Mouse (Mus musculus): Measurements from ENCODE around the gene Poll.
A peak's percentile ranks its signal among the peaks of the same experiment; 100 is the strongest.

The Poll gene

DNA sequence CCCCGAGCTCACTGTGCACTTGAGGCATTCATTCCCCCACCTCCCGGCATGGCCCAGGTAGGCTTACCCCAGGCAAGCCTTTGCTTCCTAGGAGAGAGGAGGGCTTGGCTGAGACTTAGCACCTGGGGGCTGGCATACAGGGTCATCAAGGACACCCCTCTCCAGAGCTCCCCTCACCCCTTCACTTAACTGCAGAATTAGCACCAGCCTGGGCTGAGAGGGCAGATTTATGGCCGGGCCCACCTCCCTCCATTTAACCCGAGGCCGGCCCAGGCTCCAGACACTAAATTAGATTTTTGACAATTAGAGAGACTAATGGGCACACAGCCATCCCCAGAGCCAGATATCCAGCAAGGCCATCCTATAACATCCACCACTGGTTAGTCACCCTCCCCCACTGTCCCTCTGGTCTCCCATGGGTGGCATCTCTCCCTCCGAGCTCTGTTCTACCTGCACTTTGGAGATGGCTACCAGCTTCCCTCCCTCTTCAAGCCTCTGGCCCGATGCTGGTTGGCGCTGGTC, 25.1 kb downstream of the Poll start:
- DNase-seq: no peak

DNA sequence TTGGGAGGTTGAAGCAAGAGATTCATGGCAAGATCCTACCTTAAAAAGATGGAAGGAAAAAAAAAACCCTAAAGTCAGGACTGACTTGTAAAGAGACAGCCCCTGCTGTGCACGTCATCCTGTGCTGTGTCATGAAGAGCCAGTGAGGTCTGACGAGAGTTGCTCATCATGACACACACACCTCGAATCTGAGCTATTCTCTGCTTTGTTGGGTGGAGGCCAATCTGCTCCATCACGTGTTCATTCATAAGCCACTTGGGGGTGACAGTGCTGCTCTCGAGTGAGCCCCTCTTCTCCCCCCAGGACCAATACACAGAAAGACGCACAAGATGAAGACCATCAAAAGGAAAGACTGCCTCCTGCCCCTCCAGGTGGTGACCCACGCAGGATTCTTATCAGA, 26.7 kb downstream of the Poll start:
- no peak for DNase-seq

DNA sequence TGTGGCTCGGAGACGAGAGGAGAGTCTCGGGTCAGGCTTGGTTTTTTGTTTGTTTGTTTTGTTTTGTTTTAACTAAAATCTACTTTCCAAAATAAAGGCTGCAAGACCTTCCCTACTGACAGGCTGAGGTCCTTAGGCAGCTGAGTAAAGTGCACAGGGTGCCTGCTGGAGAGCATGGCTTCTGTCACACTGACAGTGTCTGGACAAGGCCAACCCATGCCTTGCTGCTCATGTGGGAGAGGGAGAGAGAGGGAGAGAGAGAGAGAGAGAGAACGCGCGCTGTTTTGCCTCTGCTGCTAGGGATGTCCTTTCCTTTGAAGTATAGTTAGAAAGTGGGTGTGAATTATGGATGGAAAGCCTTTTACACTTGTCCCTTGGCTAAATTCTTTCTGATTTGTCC, 28.8 kb downstream of the Poll start:
- no peak for DNase-seq

DNA sequence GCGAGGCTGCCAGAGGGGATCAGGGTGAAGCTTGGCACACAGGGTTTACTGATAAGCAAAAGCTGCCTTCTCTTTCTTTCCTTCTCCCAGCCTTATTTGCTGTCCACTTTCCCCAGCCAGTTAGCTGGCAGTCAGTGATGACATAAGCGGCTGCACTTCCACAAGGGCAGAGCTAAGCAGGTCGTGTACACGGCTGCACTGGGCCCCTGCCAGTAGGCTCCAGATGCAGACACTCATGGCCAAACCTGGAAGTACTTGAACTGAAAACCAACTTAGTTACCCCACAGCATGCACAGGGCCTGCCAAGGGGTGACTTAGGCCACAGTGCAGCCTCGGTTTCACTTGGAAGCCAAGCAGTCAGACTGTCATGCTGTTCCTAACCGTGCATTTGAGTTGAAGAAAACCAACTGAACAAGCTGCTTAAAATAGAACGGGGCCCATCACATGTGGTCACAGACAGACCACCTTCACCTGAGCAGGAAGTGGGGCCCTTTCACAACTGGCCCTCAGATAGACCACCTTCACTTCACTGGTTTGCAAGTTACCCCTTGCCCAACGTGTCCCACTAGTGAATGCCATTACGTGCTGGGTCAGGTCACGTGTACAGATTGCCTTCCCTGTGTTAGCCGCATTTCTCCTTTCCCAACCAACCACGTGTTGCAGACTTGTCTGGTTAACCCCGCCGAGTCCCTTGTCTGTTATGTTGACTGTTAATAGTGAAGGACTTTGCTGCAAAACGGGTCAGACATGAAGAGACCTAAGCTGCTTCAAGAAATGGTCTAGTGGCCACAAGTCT, 29.9 kb downstream of the Poll start:
- no peak for DNase-seq

DNA sequence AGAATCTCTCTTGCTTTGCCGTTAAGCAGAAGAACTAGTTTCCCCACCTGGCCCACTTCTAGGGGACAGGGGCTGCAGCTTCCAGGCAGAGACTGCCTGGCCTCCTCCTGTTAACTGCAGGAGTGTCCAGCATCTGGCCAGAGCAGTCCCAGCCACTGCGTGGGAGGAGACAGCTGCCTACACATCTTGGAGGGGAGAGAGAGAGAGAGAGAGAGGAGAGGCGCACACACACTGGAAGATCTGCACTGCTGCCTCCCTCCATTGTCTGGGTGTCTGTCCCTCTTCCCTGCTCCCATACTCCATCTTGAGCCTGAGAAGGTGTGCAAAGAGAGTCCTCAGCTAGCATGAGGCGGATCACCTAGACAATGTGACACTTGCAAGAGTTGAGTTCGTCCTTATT, 31.0 kb downstream of the Poll start:
- no peak for DNase-seq

DNA sequence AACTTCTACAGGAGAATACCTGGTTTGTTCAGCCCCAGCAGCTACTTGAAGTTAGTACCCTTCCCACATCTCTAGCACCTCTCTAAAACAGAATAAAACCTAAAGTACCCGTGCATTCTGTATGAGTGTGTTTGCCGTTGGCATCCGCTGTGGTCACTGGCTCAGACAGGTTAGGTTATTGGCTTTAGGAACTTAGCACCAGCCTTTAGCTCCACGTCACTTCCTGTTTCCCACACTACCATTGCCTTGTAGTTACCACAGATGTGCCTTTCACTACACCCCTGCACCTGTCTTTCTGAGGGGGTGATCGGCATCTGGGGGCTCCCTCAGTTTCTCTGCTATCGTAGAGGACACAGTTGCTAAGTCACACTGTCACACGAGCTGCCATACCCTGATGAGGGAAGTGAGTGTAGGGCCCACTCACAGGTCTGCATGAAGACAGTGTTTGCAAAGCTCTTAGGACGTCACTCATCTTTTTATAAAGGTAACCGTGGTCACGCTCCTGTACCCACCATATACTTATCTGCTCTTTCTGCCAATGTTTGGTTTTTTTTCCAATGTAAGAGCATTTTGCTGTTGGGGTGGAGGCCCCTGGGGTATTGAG, 32.3 kb downstream of the Poll start:
- DNase-seq: peak; percentile 66

DNA sequence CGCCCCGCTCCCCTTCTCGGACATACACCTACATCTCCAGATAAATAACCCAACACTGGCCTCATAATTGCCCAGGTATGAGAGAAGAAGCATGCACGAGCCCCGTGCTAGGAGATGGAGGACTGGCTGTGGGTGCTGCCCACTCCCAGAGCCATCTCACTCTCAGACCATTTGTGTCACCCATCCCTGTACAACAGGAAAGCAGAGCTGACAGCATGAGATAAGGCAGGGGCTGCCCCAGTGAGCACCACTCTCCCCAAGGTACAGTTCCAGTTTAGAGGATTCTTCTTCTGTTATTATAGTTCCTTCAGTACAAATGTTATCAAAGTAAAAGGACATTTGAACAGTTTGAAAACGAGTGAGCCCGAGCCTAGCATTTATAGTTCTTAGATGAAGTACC, 32.9 kb downstream of the Poll start:
- DNase-seq: no peak

DNA sequence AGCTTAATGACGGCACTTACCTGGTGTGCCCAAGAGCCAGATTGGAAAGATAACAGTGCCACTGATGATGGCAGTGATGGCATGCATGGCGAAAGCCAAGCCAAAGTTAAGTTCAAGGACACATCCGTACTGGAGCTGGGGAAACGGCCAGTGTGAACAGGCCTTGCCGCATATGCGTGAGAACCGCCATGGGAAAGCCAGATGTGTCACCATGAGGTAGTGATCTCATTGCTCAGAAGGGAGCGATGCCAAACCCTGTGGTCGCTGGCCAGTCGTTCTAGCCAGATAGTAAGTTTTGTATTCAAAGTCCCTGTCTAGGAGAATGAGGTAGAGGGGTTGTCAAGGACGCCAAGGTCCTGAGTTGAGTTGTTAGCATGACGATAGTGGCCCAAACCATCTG, 44.1 kb downstream of the Poll start:
- DNase-seq: no peak

DNA sequence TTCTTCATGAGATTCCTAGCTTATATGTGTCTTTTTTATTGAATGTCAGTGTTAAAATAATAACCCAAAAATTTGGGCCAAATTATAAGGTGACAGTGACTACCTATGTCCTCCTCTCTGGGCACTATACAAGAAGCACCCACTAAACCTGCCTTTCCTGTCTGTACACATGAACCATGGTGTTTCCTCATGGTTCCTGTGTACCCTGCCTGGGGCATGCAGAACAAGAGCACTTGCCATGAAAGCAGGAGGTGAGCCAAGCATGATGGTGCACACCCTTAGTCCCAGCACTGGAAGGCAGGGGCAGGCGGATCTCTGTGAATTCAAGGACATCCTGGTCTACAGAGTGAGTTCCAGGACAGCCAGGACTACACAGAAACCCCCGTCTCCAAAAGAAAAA, 45.0 kb downstream of the Poll start:
- DNase-seq: no peak

DNA sequence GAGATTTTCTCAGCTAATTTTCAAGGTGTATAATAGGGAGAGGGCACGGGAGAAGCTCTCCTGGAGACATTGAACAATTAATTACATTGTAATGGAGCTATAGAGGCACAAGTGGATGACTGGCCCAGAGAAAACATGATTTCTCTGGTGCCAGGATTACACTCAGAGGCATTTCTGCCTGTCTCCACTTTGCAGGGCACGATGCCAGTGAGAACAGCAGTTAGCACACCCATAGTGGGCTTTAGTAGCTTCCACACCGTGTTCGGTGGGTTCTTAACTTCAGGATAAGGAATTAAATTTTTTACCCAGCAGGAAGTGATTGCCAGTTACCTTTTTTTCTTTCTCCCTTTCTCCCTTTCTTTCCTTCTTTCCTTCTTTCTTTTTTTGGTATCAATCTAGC, 48.9 kb downstream of the Poll start:
- DNase-seq: no peak

DNA sequence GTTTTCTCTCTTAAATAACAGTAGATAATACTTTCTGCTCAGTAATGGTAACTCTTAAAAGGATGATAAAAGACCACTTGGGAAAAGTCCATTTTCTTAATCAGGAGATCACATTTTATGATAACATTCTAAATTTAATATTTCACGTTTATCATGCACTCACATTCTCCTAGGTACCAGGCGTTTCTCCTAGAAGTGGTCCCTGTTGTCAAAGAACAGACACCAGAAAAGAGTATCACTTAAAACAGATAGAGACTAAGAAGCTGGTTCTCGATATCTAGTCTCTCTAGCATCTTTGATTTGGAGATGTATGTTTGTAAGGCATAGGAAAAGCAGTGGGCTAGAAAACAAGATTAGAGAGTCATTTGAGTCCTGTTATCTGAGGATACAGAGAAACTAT, 49.7 kb downstream of the Poll start:
- DNase-seq: no peak

DNA sequence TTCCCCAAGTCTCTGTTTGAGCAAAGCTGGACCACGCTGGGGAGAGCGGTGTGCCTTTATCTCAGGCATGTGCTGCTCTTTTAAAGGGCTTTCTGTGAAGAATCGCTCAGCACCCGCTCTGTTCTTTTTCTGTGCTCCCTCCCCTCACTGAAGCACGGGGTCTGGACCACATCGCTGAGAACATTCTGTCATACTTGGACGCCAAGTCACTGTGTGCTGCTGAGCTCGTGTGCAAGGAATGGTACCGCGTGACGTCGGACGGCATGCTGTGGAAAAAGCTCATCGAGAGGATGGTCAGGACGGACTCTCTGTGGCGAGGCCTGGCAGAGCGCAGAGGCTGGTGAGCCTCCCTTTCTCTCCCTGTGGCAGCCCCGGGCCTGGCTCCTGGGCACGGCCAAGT, 52.8 kb downstream of the Poll start:
- DNase-seq: no peak

DNA sequence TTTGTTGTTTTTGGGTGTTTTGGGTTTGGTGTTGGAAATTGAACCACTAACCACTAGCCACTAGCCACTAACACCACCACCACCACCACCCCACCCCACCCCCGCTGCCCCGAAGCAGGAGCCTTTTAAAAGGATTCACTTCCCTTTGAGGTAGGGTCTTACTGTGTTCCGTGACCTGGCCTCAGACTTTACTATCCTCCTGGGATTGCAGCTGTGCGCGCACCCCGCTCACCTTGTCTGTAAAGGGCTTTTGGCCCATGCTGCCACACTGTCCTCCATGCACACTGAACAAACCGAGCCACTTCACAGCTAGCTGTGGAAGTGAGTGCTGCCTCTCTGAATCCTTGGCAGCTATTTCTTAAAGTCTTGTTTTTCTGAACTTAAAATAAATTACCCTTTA, 54.9 kb downstream of the Poll start:
- DNase-seq: no peak

All from thymus, postnatal 25 days (tissue).